Mouse (Mus musculus) liver, postnatal 0 days (tissue): Measurements from ENCODE around the gene Bves.

ENCODE experiments used
- CTCF ChIP-seq: sonication (generic); IDR thresholded peaks from 2 replicates; pipeline ENCODE4 v1.5.1; 2016; ENCODE audit warnings: antibody characterized with exemption, low read depth
- EP300 ChIP-seq: IDR thresholded peaks from 2 replicates; pipeline ENCODE4 v1.6.1; 2016; ENCODE audit warnings: antibody characterized with exemption, low read depth, mild to moderate bottlenecking

DNA sequence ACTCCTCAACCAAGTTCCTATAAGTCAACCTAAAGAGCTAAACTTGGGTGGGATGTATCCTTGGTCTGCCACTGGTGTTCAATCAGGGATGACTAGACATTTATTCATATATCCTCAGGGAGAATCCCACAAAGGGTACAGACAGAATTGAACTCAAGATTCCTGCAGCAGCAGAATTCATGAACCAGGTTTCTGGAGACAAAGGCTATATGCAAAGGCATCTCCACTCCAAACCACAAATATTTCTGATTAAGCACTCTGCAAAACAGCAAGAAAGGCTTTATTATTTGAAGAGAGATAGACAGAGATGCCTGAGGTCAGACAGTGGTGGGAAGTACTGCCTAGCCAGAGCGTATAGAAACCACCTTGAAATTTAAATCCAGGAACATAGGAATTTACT, 62.6 kb downstream of the Bves start:
- TF ChIP-seq CTCF (no peak), EP300 (no peak)
